Comparison of ENCODE assay signal across 17 mouse cellular contexts in the genomic region with DNA sequence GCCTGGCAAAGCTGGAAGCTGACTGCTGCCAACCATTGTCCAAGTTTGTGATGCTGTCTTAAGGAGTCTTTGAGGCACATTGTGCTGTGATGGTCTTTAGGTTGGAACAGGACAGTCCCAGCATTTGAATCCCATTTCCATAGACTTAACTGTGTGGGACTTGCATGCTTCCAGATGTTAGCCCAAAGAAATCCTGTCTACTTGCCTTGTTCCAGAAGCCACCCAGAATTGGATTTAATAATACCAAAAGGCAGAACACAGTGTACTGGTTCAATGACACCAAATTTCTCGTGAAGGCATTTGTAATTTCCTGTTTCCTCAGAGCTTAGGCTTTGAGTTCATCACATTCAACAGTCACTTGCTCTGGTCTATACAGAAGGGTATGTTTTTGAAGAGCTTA.
"Had no signal": no experiment of that assay in that cellular context is flagged by ENCODE, and none has a peak within 500 bp of the region (broad histone marks: within the 10 kb centered on the region; RNA-seq: fewer than 3 reads in every experiment).

No protein-coding gene starts in this region.

- H3K36me3 ChIP-seq: kidney, embryonic 15.5 days; limb, embryonic 12.5 days; limb, embryonic 15.5 days; liver, embryonic 12.5 days; liver, embryonic 15.5 days had no signal

- H3K27me3 ChIP-seq: kidney, embryonic 15.5 days; limb, embryonic 12.5 days; limb, embryonic 15.5 days; liver, embryonic 12.5 days; liver, embryonic 15.5 days had no signal

- H3K27ac ChIP-seq: kidney, embryonic 15.5 days; limb, embryonic 12.5 days; liver, embryonic 12.5 days; liver, embryonic 15.5 days; stomach, postnatal 0 days had no signal

- ATAC-seq: liver, embryonic 12.5 days had no signal

- DNase-seq: kidney, postnatal 10 days; kidney, postnatal 36 days; left cerebral cortex, postnatal 4 days; lung, adult 2 months; lung, postnatal 14 days; lung, postnatal 4 days; midbrain, embryonic 14.5 days; thymus, adult 2 months; thymus, postnatal 14 days; thymus, postnatal 4 days had no signal

- H3K9ac ChIP-seq: kidney, embryonic 15.5 days; limb, embryonic 12.5 days; limb, embryonic 15.5 days; liver, embryonic 12.5 days; liver, embryonic 15.5 days had no signal

- H3K4me1 ChIP-seq: liver, embryonic 12.5 days; liver, embryonic 15.5 days had no signal

- H3K4me3 ChIP-seq: kidney, embryonic 15.5 days; limb, embryonic 12.5 days; limb, embryonic 15.5 days; liver, embryonic 12.5 days; liver, embryonic 15.5 days had no signal

- H3K4me2 ChIP-seq: kidney, embryonic 15.5 days; limb, embryonic 12.5 days; limb, embryonic 15.5 days; liver, embryonic 12.5 days; liver, embryonic 15.5 days; midbrain, embryonic 11.5 days had no signal

- H3K9me3 ChIP-seq: kidney, embryonic 15.5 days; limb, embryonic 15.5 days; liver, embryonic 12.5 days; liver, embryonic 15.5 days had no signal
